Mouse (Mus musculus) G1E-ER4 (cell line): ENCODE results near the gene Ahnak2. TPM values are rescaled to one million over a fixed set of nuclear protein-coding genes. Genes with fewer than 3 reads are reported as not detected.

Source experiments
- GATA1 ChIP-seq: IDR thresholded peaks from one replicate; pipeline ENCODE4 v1.8.0; 2012; ENCODE audit warnings: low read length, inconsistent platforms
- polyA plus RNA-seq: library from polyadenylated mRNA; stranded (reverse); fragments of >175 nt; gene quantifications from 2 replicates; pipeline ENCODE4 v1.2.3, GENCODE M21; 2012

Gene Ahnak2
- polyA plus RNA-seq, 1 experiment, result not detected

GRCm38 (mm10) chr12:112747606-112747970 lies 54.9 kb downstream of the Ahnak2 start:
- no peak for TF ChIP-seq GATA1

GRCm38 (mm10) chr12:112746808-112747605 lies 55.5 kb downstream of the Ahnak2 start:
- TF ChIP-seq GATA1, result no peak

GRCm38 (mm10) chr12:112746461-112746807 lies 56.0 kb downstream of the Ahnak2 start:
- TF ChIP-seq GATA1, result no peak

DNA sequence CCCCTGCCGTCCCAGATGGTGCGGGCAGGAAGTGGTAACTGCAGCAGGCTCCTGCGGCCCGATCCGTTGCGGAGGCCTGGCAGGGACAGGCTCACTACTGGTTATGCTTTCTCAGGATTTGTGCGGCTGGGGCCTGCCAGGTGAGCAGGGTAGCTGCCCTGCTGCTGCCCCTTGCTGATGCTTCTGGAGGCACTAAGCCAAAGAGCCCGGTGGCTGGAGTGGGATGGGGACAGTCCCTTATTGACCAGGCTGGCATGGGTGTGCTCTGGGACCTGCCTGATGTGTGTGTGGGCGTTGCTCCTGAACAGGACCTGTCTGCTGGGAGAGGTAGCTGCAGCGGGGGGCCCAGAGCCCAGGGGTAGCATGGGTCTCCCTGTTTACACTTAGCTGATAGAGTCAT lies 56.7 kb downstream of the Ahnak2 start:
- no peak for TF ChIP-seq GATA1

DNA sequence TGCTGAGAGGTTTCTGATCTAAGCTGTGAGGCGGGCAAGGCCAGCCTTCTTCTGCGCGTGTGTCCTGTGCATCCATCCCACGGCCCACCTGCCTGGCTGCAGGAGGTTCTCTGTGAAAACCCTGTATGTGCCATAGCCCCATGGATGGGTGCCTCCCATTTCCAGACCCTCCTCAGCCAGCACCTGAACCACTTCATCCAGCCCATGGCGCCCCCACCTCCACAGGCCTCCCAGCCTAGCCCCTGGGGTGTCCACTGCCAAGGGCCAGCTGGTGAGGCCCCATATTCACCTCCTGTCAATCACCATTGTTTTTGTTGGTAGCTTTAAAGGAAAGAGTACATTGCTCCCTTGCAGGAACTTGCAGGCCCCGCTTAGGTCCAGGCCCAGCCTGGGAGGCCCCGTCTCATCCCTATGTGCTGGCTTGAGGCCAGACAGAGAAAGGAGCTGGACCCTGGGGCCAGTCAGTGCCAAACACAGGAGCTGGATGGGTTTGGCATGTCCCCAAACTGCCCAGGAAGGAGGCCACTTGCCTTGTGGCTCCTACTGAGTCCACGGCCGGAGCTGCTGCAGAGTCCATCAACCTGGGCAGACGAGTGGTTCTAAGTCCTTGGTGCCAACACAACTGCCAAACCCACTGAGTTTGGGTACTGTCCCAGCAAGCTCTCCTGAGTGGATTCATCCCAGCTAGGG lies 57.4 kb downstream of the Ahnak2 start:
- TF ChIP-seq GATA1, result no peak

GRCm38 (mm10) chr12:112744211-112744610 lies 58.2 kb downstream of the Ahnak2 start:
- TF ChIP-seq GATA1, result no peak

- no peak for TF ChIP-seq GATA1
These were observed 59.1 kb downstream of the Ahnak2 start for GRCm38 (mm10) chr12:112743168-112743975.

DNA sequence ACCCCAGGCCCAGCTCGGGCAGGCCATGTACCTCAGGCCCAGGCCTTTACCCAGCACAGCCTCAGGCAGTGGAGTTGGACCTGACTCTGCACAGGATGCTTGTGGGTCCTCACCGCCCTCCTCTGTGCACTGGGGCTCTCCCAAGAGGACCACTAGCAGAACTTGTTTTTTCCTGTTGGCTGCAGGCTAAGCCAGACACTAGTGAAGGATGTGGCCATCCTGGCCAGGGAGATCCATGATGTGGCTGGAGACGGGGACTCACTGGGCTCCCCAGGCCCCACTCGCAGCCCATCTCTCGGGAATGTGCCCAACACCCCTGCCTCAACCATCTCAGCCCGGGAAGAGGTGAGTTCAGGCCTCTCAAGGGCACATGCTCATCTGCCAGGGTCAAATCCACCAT lies 59.7 kb downstream of the Ahnak2 start:
- TF ChIP-seq GATA1, result no peak

GRCm38 (mm10) chr12:112739023-112739568 lies 63.4 kb downstream of the Ahnak2 start:
- no peak for TF ChIP-seq GATA1

DNA sequence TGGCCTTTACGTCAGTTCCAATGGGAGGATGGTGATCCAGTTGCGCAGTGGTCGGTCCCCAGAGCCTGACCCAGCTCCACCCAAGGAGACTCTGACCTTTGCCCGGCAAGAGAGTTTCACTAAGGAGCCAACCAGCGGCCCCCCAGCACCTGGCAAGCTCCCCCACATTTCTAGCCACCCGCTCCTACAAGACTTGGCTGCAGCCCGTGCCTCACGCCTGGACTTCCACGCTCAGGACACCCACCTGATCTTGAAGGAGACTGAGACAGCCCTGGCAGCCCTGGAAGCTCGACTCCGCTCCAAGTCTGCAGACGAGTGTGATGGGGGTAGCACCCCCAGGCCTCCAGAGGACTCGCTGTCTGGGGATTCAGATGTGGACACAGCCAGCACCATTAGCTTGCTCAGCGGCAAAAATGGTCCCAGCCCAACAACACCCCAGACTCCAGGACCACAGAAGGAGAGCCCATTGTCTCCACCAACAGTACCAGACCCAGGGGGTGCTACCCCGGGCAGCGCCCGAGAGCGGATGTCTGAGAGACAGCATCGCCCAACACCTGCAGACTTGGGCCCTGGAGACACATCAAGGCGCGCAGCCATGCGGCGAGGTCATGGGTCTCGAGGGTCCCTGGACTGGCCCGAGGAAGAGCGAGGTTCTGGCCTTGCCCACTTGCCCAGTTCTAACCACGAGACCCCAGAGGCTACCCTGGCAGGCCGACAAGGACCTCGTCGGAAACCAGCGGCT lies 64.0 kb downstream of the Ahnak2 start:
- TF ChIP-seq GATA1, result no peak

DNA sequence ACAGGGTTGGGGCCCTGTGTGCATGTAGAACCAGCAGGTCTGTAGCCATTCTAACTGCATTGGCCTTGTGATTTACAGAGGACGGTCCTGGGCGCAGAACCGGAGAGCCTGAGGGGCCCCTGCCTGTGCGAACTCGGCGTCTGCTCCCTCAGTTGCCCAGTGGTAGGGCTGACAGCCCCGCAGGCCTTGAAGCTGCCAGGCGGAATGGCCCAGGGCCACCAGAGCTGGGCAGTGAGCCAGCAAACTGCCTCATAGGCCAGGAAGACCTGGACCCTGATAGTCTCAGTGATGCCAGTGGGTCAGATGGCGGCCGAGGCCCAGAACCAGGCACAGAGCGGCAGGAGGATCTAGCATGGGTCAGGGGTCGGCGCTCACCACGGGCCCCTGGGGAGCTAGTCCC lies 64.7 kb downstream of the Ahnak2 start:
- TF ChIP-seq GATA1, result no peak

GRCm38 (mm10) chr12:112737081-112737480 lies 65.4 kb downstream of the Ahnak2 start:
- no peak for TF ChIP-seq GATA1

- TF ChIP-seq GATA1, result no peak
These were observed 65.9 kb downstream of the Ahnak2 start for GRCm38 (mm10) chr12:112736636-112736925.

GRCm38 (mm10) chr12:112735896-112736635 lies 66.4 kb downstream of the Ahnak2 start:
- no peak for TF ChIP-seq GATA1
